Mouse (Mus musculus) hindbrain, postnatal 0 days (tissue): ENCODE measurements at regions not wholly inside any gene's neighbourhood (a gene's known extent, or its start where the extent isn't known, plus 50 kb on each side); places are given as distances from the start of the nearest gene placed in this dataset.

Experiments
- ATAC-seq: fragments of 200-750 bp; cut with Nextera tagmentation; 2 replicates; pipeline ENCODE4 v1.8.0; 2017; ENCODE audit warnings: mild to moderate bottlenecking, moderate TSS enrichment, moderate library complexity
- DNase-seq: peaks from one replicate; pipeline ENCODE4 v3.0.0-alpha.2; 2015; ENCODE audit warnings: low spot score
- H3K27ac ChIP-seq: fragments of 300-500 bp; sonication (generic); 2 replicates; pipeline ENCODE4 v1.5.1; 2014; ENCODE audit warnings: mild to moderate bottlenecking
- H3K27me3 ChIP-seq: fragments of 300-500 bp; sonication (generic); 2 replicates; pipeline ENCODE4 v1.6.1; 2014; ENCODE audit warnings: low read length, mixed read lengths; ENCODE audit not compliant: insufficient read depth
- H3K36me3 ChIP-seq: fragments of 300-500 bp; sonication (generic); 2 replicates; pipeline ENCODE4 v1.6.1; 2014; ENCODE audit warnings: low read length, mixed read lengths; ENCODE audit not compliant: insufficient read depth
- H3K4me1 ChIP-seq: fragments of 300-500 bp; sonication (generic); 2 replicates; pipeline ENCODE4 v1.6.1; 2014; ENCODE audit warnings: antibody characterized with exemption, low read length, mixed read lengths; ENCODE audit not compliant: insufficient read depth
- H3K4me2 ChIP-seq: fragments of 300-500 bp; sonication (generic); 2 replicates; pipeline ENCODE4 v1.6.1; 2014; ENCODE audit warnings: low read depth, mild to moderate bottlenecking, low read length, moderate library complexity, mixed read lengths
- H3K4me3 ChIP-seq: fragments of 300-500 bp; sonication (generic); 2 replicates; pipeline ENCODE4 v1.5.1; 2014; ENCODE audit warnings: low read length
- H3K9ac ChIP-seq: fragments of 300-500 bp; sonication (generic); replicated peaks from 2 replicates; pipeline ENCODE4 v1.6.1; 2014; ENCODE audit warnings: mild to moderate bottlenecking, low read length, moderate library complexity, mixed read lengths
- H3K9me3 ChIP-seq: fragments of 300-500 bp; sonication (generic); 2 replicates; pipeline ENCODE4 v1.6.1; 2016; ENCODE audit warnings: low read length, mixed read lengths
- CTCF ChIP-seq: IDR thresholded peaks from 2 replicates; pipeline ENCODE4 v1.5.1; 2016; ENCODE audit warnings: antibody characterized with exemption, control low read depth, low read depth
- WGBS: fragments of 180-500 bp; shearing (Covaris S2); extraction: QIAGEN DNeasy Blood & Tissue Kit; methylation state at CpG from one replicate; pipeline ENCODE4 v1.1.7; 2014; 5-methylcytosine and 5-hydroxymethylcytosine counted together

DNA sequence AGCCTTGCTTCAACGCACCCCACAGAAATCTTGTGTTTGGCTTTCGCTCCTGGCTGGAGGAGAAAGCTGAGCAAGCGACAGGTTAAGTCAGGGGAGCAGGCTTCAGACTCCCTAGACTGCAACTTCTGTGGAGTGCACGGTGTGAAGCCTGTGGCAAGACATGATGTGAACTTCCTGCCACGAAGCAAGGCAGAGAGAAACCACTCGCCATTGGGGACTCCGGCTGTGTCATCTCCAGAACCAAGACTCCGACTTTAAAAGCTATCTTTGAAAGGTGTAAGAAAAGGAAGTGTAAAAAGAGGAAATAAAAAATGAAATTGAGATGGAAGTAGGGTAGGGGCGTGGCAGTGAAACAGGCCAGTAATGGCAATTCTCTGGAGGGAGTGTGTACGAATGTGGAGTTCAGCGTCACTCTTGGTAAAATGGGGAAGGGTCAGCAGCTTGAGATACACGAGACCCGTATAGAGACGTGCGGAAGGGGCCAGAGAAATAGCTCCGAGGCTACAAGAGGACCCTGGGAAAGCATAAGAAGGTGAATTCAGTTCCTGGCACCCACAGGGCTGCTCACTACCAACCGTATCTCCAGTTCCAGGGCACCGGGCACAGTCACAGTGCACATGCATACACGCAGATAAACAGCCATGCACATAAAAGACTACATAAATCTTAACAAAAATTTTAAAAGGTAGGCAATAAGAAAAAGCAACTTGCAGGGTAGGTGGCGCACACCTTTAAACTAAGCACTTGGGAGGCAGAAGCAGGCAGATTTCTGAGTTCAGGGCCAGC, 57.1 kb upstream of the Larp1 start:
- no peak for TF ChIP-seq CTCF
- no peaks in the 10 kb centered on the region for H3K36me3 ChIP-seq
- H3K4me2 ChIP-seq = no peak overlapping the region
- no peaks in the 10 kb centered on the region for H3K4me1 ChIP-seq
- H3K9me3 ChIP-seq = no peaks in the 10 kb centered on the region
- DNase-seq (no peak), ATAC-seq (no peak)
- H3K9ac ChIP-seq = no peak overlapping the region
- H3K27me3 ChIP-seq = no peaks in the 10 kb centered on the region
- H3K27ac ChIP-seq = no peak overlapping the region
- WGBS = 83% methylated on average over 20 of the region's 20 CpGs
- no peak overlapping the region for H3K4me3 ChIP-seq

DNA sequence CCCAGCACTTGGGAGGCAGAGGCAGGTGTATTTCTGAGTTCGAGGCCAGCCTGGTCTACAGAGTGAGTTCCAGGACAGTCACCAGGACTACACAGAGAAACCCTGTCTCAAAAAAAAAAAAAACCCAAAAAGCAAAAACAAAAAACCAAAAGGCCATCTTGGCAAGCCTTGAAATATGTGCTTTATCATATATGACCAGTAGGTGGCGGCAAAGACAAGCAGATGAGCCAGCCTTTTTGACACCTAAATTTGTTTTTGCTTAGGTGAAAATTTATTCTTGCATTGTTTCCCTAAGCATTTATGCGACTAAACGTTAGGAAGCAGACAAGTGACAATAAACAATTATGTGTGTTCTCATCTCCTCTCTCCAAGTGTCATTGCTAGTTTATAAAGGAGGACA, 57.9 kb upstream of the Larp1 start:
- Histone ChIP-seq H3K27ac (no peak overlapping the region), H3K27me3 (no peaks in the 10 kb centered on the region), H3K4me2 (no peak overlapping the region), H3K9ac (no peak overlapping the region), H3K4me3 (no peak overlapping the region), H3K36me3 (no peaks in the 10 kb centered on the region), H3K4me1 (no peaks in the 10 kb centered on the region), H3K9me3 (no peaks in the 10 kb centered on the region)
- WGBS = 5% methylated on average over 4 of the region's 4 CpGs
- DNase-seq (peak; percentile 77), ATAC-seq (no peak)
- TF ChIP-seq CTCF = peak; percentile 86

DNA sequence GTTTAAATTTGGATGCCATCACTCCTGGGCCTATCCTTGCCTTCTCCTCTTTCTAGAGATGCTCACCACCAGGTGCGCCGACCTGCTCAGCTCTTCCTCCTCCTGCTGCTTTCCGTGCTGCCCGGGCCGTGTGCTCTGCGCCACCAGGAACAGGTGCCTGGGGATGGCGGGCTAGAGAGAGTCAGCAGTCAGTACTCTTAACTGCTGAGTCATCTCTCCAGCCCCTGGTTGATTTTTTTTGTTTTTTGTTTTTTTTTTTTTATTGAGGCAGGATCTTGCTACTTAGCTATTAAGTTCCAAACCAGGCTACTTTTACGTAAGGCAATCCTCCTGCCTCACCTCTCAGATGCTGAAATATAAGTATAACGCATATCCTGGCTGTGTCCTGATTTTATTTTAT, 59.8 kb upstream of the Larp1 start:
- Histone ChIP-seq H3K27ac (no peak overlapping the region), H3K9ac (no peak overlapping the region), H3K27me3 (no peaks in the 10 kb centered on the region), H3K36me3 (no peaks in the 10 kb centered on the region), H3K4me1 (no peaks in the 10 kb centered on the region), H3K9me3 (no peaks in the 10 kb centered on the region), H3K4me3 (no peak overlapping the region), H3K4me2 (no peak overlapping the region)
- no peak for ATAC-seq
- no peak for DNase-seq
- no peak for TF ChIP-seq CTCF
- 70% methylated on average over 9 of the region's 9 CpGs for WGBS

- Histone ChIP-seq H3K9ac (no peak overlapping the region), H3K27me3 (no peaks in the 10 kb centered on the region), H3K27ac (no peak overlapping the region), H3K4me2 (no peak overlapping the region), H3K36me3 (no peaks in the 10 kb centered on the region), H3K4me1 (no peaks in the 10 kb centered on the region), H3K9me3 (no peaks in the 10 kb centered on the region), H3K4me3 (no peak overlapping the region)
- 91% methylated on average over 4 of the region's 4 CpGs for WGBS
- no peak for ATAC-seq
- DNase-seq = no peak
- no peak for TF ChIP-seq CTCF
These were observed 61.5 kb upstream of the Larp1 start for GRCm38 (mm10) chr11:57947347-57947746.

DNA sequence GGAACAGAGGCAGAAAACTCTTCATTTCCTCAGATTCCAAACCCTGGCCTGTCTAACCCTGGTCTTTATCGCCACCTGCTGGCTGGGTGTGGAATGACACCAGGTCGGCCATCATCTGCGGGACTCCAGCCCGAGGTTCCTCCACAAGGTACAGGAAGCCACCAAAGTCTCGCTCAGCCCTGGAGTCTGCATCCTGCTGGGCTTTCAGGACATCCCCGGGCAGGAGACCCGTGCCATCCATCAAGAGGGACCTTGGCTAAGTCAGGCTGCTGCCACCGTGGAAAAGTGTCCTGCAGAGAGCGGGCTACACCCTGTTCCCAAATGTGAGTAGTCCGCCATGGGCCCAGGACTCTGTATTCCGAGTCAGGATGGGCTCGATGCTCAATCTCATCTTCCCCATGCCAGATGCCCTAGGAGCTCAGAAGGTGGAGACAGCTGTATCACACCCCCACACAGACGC, 74.4 kb upstream of the Larp1 start:
- ATAC-seq (peak; percentile 69), DNase-seq (peak; percentile 89)
- H3K4me2 ChIP-seq = peak overlapping the region; percentile 48
- H3K27ac ChIP-seq = no peak overlapping the region
- H3K4me1 ChIP-seq = no peaks in the 10 kb centered on the region
- no peaks in the 10 kb centered on the region for H3K36me3 ChIP-seq
- 13% methylated on average over 13 of the region's 13 CpGs for WGBS
- no peaks in the 10 kb centered on the region for H3K9me3 ChIP-seq
- H3K4me3 ChIP-seq = 0 out of 2 replicates have a peak overlapping the region, but pooled peaks have one; percentile 16
- H3K27me3 ChIP-seq = no peaks in the 10 kb centered on the region
- peak; percentile 98 for TF ChIP-seq CTCF
- H3K9ac ChIP-seq = no peak overlapping the region

DNA sequence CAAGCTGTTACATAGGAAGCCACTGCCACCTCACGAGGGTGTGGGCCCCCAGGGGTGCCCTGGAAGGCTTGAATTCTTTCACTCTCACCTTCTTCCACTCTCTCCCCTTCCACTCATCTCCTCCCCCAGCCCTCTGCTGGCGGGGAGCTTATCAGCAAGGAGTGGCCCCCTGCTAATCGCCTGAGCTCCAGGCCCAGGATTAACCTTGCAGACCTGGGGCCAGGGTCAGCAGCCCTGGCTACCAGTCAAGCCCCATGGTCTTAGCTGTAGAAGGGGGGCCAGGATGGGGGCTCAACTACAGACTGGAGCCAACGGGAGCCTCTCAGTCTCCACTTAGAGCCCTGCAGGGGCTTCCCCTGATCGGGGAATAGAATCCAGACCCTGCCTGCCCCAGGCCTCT, 75.8 kb upstream of the Larp1 start:
- Histone ChIP-seq H3K9me3 (no peaks in the 10 kb centered on the region), H3K4me2 (no peak overlapping the region), H3K27ac (no peak overlapping the region), H3K36me3 (no peaks in the 10 kb centered on the region), H3K4me3 (no peak overlapping the region), H3K27me3 (no peaks in the 10 kb centered on the region), H3K9ac (no peak overlapping the region), H3K4me1 (no peaks in the 10 kb centered on the region)
- TF ChIP-seq CTCF = 0 out of 2 replicates have a peak, but pooled peaks have one; percentile 6
- 18% methylated on average over 5 of the region's 5 CpGs for WGBS
- no peak for ATAC-seq
- no peak for DNase-seq

DNA sequence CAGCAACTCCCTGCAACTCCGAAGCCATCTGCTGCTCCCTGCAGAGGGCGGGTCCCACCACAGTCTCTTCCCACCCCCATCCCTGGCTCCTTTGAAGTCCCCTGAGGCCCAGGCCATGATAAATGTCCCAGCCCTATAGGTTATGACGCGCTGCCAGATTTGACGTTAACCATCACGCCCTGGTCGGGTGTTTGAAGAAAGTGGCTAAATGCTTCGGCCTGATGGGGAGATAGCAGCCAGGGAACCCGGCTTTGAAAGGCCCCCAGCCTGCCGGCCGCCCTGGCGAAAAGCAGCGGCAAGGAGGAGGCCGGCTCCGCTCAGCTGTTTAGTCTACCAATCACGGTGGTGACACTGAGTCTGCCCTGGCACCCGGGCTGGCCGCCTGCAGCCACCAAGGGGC, 79.4 kb upstream of the Larp1 start:
- ATAC-seq (no peak), DNase-seq (no peak)
- no peaks in the 10 kb centered on the region for H3K9me3 ChIP-seq
- no peaks in the 10 kb centered on the region for H3K27me3 ChIP-seq
- peak overlapping the region; percentile 27 for H3K4me2 ChIP-seq
- no peak overlapping the region for H3K4me3 ChIP-seq
- 8% methylated on average over 18 of the region's 18 CpGs for WGBS
- no peak overlapping the region for H3K9ac ChIP-seq
- H3K36me3 ChIP-seq = no peaks in the 10 kb centered on the region
- TF ChIP-seq CTCF = no peak
- no peak overlapping the region for H3K27ac ChIP-seq
- H3K4me1 ChIP-seq = no peaks in the 10 kb centered on the region
